Mouse (Mus musculus) stomach, postnatal 0 days (tissue): ENCODE results near the gene 4930435E12Rik.

ENCODE experiments used
- CTCF ChIP-seq: IDR thresholded peaks from 2 replicates; pipeline ENCODE4 v1.5.1; 2016; ENCODE audit warnings: antibody characterized with exemption, low read depth, mild to moderate bottlenecking, moderate library complexity
- EP300 ChIP-seq: optimal IDR thresholded peaks from 2 replicates; pipeline ENCODE3; 2016; ENCODE audit warnings: antibody characterized with exemption

GRCm38 (mm10) chr16:38762401-38762800 is 66.1 kb downstream of the 4930435E12Rik start:
- TF ChIP-seq CTCF: no peak
- TF ChIP-seq EP300: no peak
